Mouse (Mus musculus): Measurements from ENCODE around the gene Sult3a1.

- TF ChIP-seq CTCF (IDR thresholded peaks at IDR 0.05; ENCODE audit: borderline replicate concordance, insufficient read depth, low read length) (no peak), POLR2A (IDR thresholded peaks at IDR 0.05; ENCODE audit: low read depth, low read length) (no peak)
Measured at GRCm38 (mm10) chr10:33872672-33873398, 15.3 kb downstream of the Sult3a1 start.

Data from embryonic fibroblast, embryonic 13.5 days (primary cell).